Mouse (Mus musculus) frontal cortex, adult (tissue): ENCODE data around the gene Bax.
"Not testable (repeated sequence)": the region's sequence is repeated elsewhere in the genome, so short reads cannot be mapped to it uniquely, and the experiment has no call there.

ENCODE experiments used
- ATAC-seq: cut with Nextera tagmentation; 2 replicates; pipeline ENCODE4 v1.9.2; 2017; ENCODE audit warnings: mild to moderate bottlenecking, moderate library complexity, mixed read lengths; ENCODE audit not compliant: low TSS enrichment

Gene Bax

GRCm38 (mm10) chr7:45481374-45481927 is 14.8 kb upstream of the Bax start, which contains the start of gene Tulp2:
Gene Tulp2, plus strand, starts transcription at chr7:45481877.
- ATAC-seq: peak; percentile 69; the same call in 1 of the 2 replicates

DNA sequence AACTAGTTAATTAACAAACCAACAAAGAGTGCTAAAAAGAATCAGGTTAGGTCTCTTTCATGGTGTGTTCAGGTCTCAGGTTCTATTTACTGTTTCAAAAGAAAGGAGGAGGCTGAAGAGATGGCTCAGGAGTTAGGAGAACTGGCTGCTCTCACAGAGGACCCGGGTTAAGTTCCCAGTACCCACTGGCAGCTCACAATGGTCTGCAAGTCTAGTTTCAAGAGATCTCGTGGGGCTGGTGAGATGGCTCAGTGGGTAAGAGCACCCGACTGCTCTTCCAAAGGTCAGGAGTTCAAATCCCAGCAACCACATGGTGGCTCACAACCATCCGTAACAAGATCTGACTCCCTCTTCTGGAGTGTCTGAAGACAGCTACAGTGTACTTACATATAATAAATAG is 13.6 kb upstream of the Bax start:
- ATAC-seq: not testable (repeated sequence)

DNA sequence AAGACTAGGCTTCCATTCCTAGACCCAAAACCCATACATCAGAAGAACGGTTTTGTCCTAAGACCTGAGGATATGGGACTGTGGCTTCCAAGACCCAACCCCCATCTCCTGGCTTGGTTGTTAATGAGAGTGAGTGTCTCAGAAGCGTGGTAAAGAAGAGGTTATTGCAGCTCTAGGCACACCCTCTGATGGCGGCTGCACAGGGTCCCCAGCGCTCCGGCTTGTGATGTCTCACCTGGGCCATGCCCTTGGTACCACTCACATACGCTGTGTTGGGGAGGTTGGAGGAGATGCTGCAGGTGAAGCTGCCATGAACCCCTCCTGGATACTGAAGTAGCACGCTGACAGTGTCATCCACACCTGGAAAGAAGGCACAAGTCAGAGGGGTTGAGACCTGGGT is 12.1 kb upstream of the Bax start:
- ATAC-seq: no peak

GRCm38 (mm10) chr7:45477003-45477402 is 10.3 kb upstream of the Bax start:
- peak; percentile 70; the same call in 1 of the 2 replicates for ATAC-seq

GRCm38 (mm10) chr7:45476453-45476852 is 9.8 kb upstream of the Bax start:
- no peak for ATAC-seq

DNA sequence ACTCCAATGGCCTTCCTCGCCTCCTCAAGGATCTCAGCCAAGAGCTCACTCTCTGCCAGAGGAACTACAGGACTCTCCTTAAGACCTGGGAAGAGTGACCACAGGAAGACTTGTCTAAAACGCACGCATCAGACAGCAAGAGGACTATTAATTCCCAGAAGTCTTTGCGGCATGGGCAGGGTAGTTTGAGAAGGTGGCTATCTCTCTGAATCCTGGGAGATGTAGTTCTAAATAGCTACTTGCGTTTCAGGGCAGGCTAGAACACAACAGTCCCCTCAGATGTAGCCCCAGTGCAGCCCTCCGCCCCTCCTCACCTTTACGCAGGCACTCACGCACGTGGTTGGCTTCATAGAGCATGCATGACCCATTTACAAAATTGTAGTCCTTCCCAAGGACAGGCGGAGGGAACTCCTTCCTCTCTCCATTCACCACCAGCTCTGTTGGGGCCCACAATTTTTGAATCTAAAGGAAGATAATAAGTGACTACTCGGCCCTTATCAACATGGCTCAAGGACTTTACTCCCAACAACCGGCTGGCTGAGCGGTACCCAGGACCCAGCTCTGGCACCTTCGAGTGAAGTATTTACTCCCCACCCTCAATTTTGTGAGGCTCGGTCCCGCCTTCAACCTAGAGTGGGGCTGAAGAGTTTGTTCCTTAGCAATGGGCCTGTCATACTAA is 8.7 kb upstream of the Bax start:
- peak; percentile 48; the same call in 1 of the 2 replicates for ATAC-seq

- peak; percentile 38; the same call in 1 of the 2 replicates for ATAC-seq
These were observed 4.2 kb upstream of the Bax start for GRCm38 (mm10) chr7:45470869-45471268.

- no peak for ATAC-seq
These were observed 482 bp upstream of the Bax start for GRCm38 (mm10) chr7:45467090-45467670.

DNA sequence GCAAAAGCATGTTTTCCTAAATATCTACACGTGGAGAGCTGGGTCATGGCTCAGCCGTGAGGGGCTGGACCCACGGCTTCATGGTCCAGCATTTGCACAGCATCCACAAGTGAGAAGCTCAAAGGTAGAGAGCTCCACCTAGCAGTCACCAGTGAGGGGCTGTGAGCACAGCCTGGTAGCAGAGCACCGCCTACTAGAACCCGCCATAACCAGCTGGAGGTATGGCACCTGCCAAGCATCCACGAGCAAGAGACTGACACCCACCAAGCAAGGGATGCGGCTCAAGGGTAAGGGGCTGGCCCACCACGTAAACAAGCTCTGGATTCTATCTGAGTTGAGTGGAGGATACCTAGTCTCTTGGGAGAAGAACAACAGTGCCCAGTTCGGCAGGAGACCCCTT is 1.1 kb downstream of the Bax start:
- no peak for ATAC-seq

GRCm38 (mm10) chr7:45465112-45465511 is 1.6 kb downstream of the Bax start:
- no peak for ATAC-seq

DNA sequence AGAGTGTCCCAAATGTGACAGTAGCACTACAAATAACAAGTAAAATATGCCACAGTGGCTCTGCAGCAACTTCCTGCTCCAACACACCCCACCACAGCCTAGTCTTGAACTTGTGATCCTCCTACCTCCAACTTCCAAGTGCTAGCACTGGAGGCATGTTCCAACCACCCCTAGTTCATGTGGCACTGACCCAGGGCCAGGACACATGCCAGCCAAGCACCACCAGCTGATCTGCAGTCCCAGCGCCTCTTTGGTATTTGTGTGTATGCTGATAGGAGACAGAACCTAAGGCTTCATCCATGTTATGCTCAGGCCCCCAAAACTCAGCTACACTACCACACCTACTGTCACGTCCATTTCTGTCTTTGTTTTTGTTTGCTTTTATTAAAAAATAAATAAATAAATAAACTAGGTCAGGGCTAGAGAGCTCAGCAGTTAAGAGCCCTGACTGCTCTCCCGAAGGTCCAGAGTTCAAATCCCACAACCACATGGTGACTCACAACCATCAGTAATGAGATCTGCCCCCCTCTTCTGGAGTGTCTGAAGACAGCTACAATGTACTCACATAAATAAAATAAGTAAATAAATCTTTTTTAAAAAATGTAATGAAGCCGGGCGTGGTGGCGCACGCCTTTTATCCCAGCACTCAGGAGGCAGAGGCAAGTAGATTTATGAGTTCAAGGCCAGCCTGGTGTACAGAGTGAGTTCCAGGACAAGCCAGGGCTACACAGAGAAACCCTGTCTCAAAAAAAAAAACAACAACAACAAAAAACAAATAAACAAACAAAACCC is 2.5 kb downstream of the Bax start:
- no peak for ATAC-seq

GRCm38 (mm10) chr7:45462868-45463267 is 3.8 kb downstream of the Bax start:
- ATAC-seq: not testable (repeated sequence)

GRCm38 (mm10) chr7:45462325-45462724 is 4.4 kb downstream of the Bax start:
- no peak for ATAC-seq

DNA sequence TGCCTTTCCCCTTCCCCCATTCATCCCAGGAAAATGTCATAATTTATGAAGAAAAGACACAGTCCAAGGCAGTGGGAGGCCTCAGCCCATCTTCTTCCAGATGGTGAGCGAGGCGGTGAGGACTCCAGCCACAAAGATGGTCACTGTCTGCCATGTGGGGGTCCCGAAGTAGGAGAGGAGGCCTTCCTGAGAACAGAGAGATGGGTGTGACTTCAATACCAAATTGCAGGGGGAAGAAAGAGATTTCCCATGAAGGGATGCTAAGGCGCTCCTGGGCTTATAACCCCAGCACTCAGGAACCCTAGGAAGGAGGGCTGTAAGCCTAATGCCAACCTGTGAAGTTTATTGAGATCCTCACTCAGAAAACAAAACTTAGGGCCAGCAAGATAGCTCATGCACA is 4.9 kb downstream of the Bax start:
- ATAC-seq: no peak

- ATAC-seq: no peak
These were observed 5.4 kb downstream of the Bax start for GRCm38 (mm10) chr7:45461326-45461725.

DNA sequence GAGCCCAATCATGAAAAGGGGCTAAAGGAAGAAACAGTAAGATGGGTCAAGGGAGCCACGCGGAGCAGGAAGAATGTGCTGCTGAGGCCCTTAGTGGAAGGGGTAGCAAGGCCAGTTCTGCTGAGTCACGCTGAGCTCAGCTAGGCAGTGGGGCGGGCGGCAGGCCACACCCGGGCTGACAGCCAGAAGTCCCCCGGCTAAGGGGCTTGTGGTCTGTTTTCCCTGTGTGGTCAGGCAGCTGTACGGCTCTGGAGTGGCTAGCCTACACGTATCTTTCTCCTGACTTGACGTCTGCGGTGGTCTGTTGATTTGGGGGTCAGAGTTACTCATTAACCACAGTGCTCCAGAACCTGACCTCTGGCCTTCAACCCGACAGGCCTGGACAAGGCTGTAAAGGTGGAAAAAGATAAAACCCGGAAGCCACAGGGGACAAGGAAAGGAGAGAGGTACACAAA is 5.8 kb downstream of the Bax start:
- no peak for ATAC-seq

- ATAC-seq: no peak
These were observed 6.3 kb downstream of the Bax start for GRCm38 (mm10) chr7:45460377-45460776.

DNA sequence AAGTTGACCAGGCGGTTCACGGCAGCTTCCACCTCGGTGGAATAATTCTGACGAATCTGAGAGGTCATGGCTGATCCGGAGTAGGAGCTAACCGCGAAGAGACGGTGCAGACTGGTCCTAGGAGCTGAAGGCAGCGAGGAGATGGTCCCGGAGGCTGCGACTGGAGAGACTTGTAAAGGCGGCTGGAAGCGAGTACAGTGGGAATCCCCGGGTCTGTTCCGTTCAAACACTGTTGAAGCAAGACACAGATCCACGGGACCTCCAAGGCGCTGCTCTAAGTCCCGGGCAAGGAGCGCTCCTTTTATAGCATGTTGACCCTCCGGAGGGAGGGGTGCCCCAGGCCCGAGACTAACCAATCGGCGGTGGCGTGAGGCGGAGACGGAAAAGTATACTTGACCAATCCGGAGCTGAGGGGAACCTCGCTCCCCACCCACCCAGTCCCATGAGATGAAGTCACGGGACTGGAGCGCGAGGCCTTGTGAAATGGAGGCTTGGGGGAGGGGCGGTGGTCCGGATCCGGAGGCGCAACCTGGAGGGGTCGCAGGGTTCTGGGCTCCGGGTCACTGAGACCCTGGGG is 7.0 kb downstream of the Bax start, which contains the start of gene Ftl1:
Ftl1 (minus strand) TSS at position 321 of the 577 bp plus-strand sequence.
- peak; percentile 88 for ATAC-seq

- ATAC-seq: peak; percentile 43
These were observed 7.7 kb downstream of the Bax start for GRCm38 (mm10) chr7:45458748-45459563.

GRCm38 (mm10) chr7:45457204-45458060 is 9.3 kb downstream of the Bax start:
- ATAC-seq: no peak
